Mouse (Mus musculus) ES-E14 (cell line): ENCODE data around the gene Rabepk. TPM values are rescaled to one million over a fixed set of nuclear protein-coding genes. Genes with fewer than 3 reads are reported as not detected.

Experiments
- DNase-seq: peaks from one replicate; pipeline ENCODE4 v3.0.0-alpha.2; 2013; ENCODE audit warnings: low read depth, low spot score
- H3K27ac ChIP-seq: 2 replicates; pipeline ENCODE4 v1.5.1; 2012; ENCODE audit warnings: low read depth, mild to moderate bottlenecking, low read length, moderate library complexity, mixed read lengths; ENCODE audit not compliant: poor library complexity, insufficient read depth, severe bottlenecking
- H3K36me3 ChIP-seq: 2 replicates; pipeline ENCODE4 v1.6.1; 2012; ENCODE audit warnings: mild to moderate bottlenecking, low read length, moderate library complexity, mixed read lengths; ENCODE audit not compliant: control insufficient read depth, poor library complexity, insufficient read depth, severe bottlenecking
- H3K4me1 ChIP-seq, 2 experiments: fragments of 150-350 bp in 1 of 2; sonication (generic) in 1 of 2; 2 replicates each; pipeline ENCODE4 v1.6.1; 2012; ENCODE audit warnings: low read length in 2 of 2, mild to moderate bottlenecking in 1 of 2, mixed read lengths in 1 of 2; ENCODE audit not compliant: control insufficient read depth in 2 of 2, insufficient read depth in 2 of 2, poor library complexity in 1 of 2
- H3K4me3 ChIP-seq, 2 experiments: fragments of 150-350 bp in 1 of 2; sonication (generic) in 1 of 2; 2 replicates each; pipeline ENCODE4 v1.5.1; 2012; ENCODE audit warnings: low read length in 2 of 2, low read depth in 1 of 2, mild to moderate bottlenecking in 1 of 2, mixed read lengths in 1 of 2; ENCODE audit not compliant: insufficient read depth in 1 of 2, poor library complexity in 1 of 2, severe bottlenecking in 1 of 2
- H3K9ac ChIP-seq: 2 replicates; pipeline ENCODE4 v1.6.1; 2012; ENCODE audit warnings: low read depth, mild to moderate bottlenecking, low read length, mixed read lengths; ENCODE audit not compliant: poor library complexity, insufficient read depth, severe bottlenecking
- H3K9me3 ChIP-seq: fragments of 150-350 bp; sonication (generic); 2 replicates; pipeline ENCODE4 v1.6.1; 2012; ENCODE audit warnings: low read depth, mild to moderate bottlenecking, low read length; ENCODE audit not compliant: control insufficient read depth, insufficient read depth
- CHD2 ChIP-seq: IDR thresholded peaks from 2 replicates; pipeline ENCODE4 v1.6.1; 2014; ENCODE audit warnings: mild to moderate bottlenecking, low read depth, low read length, inconsistent platforms
- HCFC1 ChIP-seq: IDR thresholded peaks from 2 replicates; pipeline ENCODE4 v1.6.1; 2012; ENCODE audit warnings: low read length, inconsistent platforms, borderline replicate concordance; ENCODE audit not compliant: insufficient read depth
- MAFK ChIP-seq: IDR thresholded peaks from 2 replicates; pipeline ENCODE4 v1.6.1; 2014; ENCODE audit warnings: mild to moderate bottlenecking, low read depth, low read length, inconsistent platforms; ENCODE audit not compliant: insufficient read depth
- ZC3H11A ChIP-seq: IDR thresholded peaks from 2 replicates; pipeline ENCODE4 v1.6.1; 2012; ENCODE audit warnings: low read depth, mild to moderate bottlenecking, inconsistent platforms, low read length, borderline replicate concordance
- ZNF384 ChIP-seq: IDR thresholded peaks from 2 replicates; pipeline ENCODE4 v1.6.1; 2012; ENCODE audit warnings: low read depth, low read length, inconsistent platforms
- in situ Hi-C, 2 experiments: fragments of 600-800 bp; cut with MboI; formaldehyde crosslinking; loops; one replicate each; pipeline ENCODE4 v1.15.1; 2025; ENCODE audit warnings: low sequenced_read_pairs in 2 of 2, inconsistent platforms in 1 of 2; ENCODE audit not compliant: unreplicated experiment in 2 of 2
- total RNA-seq: library from RNA; depleted of rRNA; stranded (reverse); fragments of 300-350 nt; gene quantifications from 2 replicates; pipeline ENCODE4 v1.2.3, GENCODE M21; 2012

Gene Rabepk
- total RNA-seq, 1 experiment: 32.7 TPM

DNA sequence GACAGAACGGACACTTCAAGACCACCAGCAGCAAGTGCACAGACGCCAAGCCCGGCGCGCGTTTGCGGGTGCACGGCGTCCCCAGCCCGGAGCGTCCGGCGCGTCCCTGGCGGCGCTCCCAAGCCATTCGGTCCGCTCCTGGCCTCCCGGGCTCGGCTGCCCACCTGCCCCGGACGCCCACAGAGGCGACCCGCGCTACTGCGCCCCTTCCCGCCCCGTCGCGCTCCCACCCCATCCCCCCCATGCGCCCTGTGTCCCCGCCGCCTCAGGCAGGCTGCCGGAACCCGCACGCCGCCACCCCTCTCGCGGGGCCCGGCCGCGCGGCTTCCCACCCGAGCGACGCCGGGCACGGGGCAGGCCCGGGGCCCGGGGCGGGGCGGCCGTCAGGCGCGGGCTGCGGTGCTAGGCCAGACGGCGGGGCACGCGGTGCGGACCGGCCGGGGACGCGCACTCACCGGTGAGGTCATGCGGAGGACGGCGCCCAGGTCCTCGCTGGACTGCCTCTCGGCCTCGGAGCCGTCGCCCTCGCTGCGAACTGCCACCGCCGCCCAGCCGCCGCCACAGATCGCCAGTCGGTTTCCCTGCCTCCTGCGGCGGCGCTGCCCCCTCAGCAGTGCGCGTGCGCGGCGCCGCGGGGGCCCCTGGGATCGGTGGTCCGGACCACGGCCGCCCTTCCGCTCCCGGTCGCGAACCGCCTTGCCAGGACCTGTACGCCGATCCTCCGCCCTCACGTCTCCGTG is 45.7 kb downstream of the Rabepk start:
- H3K4me1 ChIP-seq: 0 out of 4 replicates have a peak, but pooled peaks cover 0 to 2% of the 10 kb centered on the region in 2 experiments
- DNase-seq: peak; percentile 54
- peak overlapping the region; percentile 50 for H3K27ac ChIP-seq
- TF ChIP-seq ZNF384 (no peak), HCFC1 (peak; percentile 76; the same call in 1 of the 2 replicates), CHD2 (no peak)
- H3K36me3 ChIP-seq: no peaks in the 10 kb centered on the region
- in situ Hi-C loops: no loop called here
- peak overlapping the region; percentile 84 to 94 for H3K4me3 ChIP-seq
- no peaks in the 10 kb centered on the region for H3K9me3 ChIP-seq
- peak overlapping the region; percentile 86 for H3K9ac ChIP-seq

DNA sequence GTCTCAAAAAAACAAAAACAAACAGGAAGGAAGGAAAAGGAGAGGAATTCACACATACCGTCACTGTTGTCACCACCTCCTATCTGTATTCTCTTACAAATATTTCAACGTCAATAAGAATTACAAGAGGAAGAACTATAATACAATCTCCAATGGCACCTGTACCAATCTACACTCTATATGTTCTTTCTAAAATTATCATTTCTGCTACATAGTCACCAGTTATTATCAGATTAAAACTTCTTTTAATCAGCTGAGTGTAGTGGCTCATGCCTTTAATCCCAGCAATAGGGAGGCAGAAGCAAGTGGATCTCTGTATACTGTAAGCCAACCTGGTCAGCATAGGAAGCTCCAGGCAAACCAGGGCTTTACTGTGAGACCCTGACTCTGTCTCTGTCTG is 49.5 kb downstream of the Rabepk start:
- in situ Hi-C loops: no loop called here
- TF ChIP-seq CHD2 (no peak), ZC3H11A (no peak), HCFC1 (no peak), MAFK (no peak), ZNF384 (no peak)

DNA sequence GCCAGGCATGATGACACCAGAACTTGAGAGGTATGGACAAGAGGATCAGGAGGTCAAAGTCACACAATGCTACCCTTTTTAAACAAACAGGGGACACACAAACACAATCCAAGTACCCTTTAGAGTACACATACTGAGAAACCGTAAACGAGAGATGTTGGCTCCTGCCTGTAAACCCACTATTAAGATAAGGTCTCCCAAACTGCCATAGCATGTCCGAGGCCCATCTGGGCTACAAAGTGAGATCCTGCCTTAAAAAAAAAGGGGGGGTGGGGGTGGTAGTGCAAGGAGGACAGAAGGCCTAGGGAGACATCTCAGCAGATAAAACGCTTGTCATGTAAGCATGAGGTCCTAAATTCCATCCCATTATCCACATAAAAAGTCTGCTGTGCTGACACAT is 51.2 kb downstream of the Rabepk start:
- no peak overlapping the region for H3K9ac ChIP-seq
- peaks cover 2% of the 10 kb centered on the region; the same call in 1 of the 2 replicates for H3K36me3 ChIP-seq
- TF ChIP-seq HCFC1 (no peak), CHD2 (no peak), MAFK (no peak), ZNF384 (no peak)
- 0 out of 4 replicates have a peak, but pooled peaks cover 0 to 2% of the 10 kb centered on the region in 2 experiments for H3K4me1 ChIP-seq
- H3K9me3 ChIP-seq: no peaks in the 10 kb centered on the region
- DNase-seq: no peak
- H3K4me3 ChIP-seq: no peak overlapping the region
- H3K27ac ChIP-seq: no peak overlapping the region
- in situ Hi-C loops: no loop called here

More for the DNA sequence above, 49.5 kb downstream of the Rabepk start:
- no peak overlapping the region for H3K4me3 ChIP-seq
- DNase-seq: no peak
- H3K9ac ChIP-seq: no peak overlapping the region
- H3K9me3 ChIP-seq: no peaks in the 10 kb centered on the region
- H3K4me1 ChIP-seq: 0 out of 4 replicates have a peak, but pooled peaks cover 0 to 2% of the 10 kb centered on the region in 2 experiments
- no peak overlapping the region for H3K27ac ChIP-seq
- H3K36me3 ChIP-seq: no peaks in the 10 kb centered on the region

DNA sequence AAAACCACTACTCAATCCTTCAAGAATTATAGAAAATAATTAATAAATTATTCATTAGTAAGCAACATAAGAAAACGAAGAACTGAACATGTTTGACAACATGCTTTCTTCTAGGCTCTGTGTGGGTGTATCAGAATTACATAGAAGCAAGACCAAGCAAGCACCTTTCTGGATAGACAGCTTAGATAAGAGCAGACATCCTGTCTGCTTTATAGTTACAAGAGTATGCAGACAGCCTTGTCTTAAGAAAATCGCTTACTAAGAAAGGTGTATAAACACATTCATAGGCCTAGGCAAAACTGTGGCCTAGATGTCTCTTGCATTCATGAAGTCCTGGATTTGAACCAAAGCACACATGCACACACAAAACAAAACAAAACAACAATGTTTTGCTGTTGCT is 54.0 kb downstream of the Rabepk start:
- no peak for DNase-seq
- Histone ChIP-seq H3K4me3 (no peak overlapping the region), H3K9me3 (no peaks in the 10 kb centered on the region), H3K4me1 (no peaks in the 10 kb centered on the region), H3K9ac (no peak overlapping the region), H3K36me3 (peaks cover 2% of the 10 kb centered on the region; the same call in 1 of the 2 replicates), H3K27ac (no peak overlapping the region)
- TF ChIP-seq CHD2: no peak
- no peak for TF ChIP-seq HCFC1
- TF ChIP-seq ZC3H11A: no peak
- TF ChIP-seq ZNF384: no peak
- no peak for TF ChIP-seq MAFK
- in situ Hi-C loops: no loop called here
